Mouse (Mus musculus): Measurements from ENCODE around the gene Gria1. TPM values are rescaled to one million over a fixed set of nuclear protein-coding genes. Genes with fewer than 3 reads are reported as not detected.

Gria1 gene
- 2.6 and 3.2 TPM in 2 replicates for polyA plus RNA-seq (2016; fragmentation: Nextera tagmentation; extraction: Ambion mirVana)

GRCm38 (mm10) chr11:57011024-57011690, at the start of gene Gria1:
Gria1 (plus strand) TSS chr11:57011387.
- H3K4me1 ChIP-seq = peaks cover 25% of the 10 kb centered on the region
- WGBS = 26% methylated on average over 6 of the region's 6 CpGs
- no peaks in the 10 kb centered on the region for H3K9me3 ChIP-seq
- H3K27ac ChIP-seq = no peak within 1 kb of the TSS
- no peak for ATAC-seq (ENCODE audit: insufficient number of reproducible peaks, insufficient read depth, low FRiP score, low TSS enrichment)
- peak within 1 kb of the TSS; percentile 24; the same call in 1 of the 2 replicates for H3K4me3 ChIP-seq
- H3K9ac ChIP-seq = peak within 1 kb of the TSS; percentile 45; the same call in 1 of the 2 replicates
- peaks cover 28% of the 10 kb centered on the region for H3K27me3 ChIP-seq
- H3K36me3 ChIP-seq = no peaks in the 10 kb centered on the region
- peak within 1 kb of the TSS; percentile 51 for H3K4me2 ChIP-seq (replicated peaks)

- H3K9me3 ChIP-seq = no peaks in the 10 kb centered on the region
- H3K9ac ChIP-seq = no peak overlapping the region
- H3K4me1 ChIP-seq = no peaks in the 10 kb centered on the region
- H3K4me2 ChIP-seq (replicated peaks) = no peak overlapping the region
- no peaks in the 10 kb centered on the region for H3K27me3 ChIP-seq
- H3K4me3 ChIP-seq = no peak overlapping the region
- no peak overlapping the region for H3K27ac ChIP-seq
- 93% methylated on average over 3 of the region's 3 CpGs for WGBS
- H3K36me3 ChIP-seq = no peaks in the 10 kb centered on the region
- ATAC-seq (ENCODE audit: insufficient number of reproducible peaks, insufficient read depth, low FRiP score, low TSS enrichment) = no peak
These were observed 49.4 kb upstream of the Gria1 start for GRCm38 (mm10) chr11:56961751-56962150.

DNA sequence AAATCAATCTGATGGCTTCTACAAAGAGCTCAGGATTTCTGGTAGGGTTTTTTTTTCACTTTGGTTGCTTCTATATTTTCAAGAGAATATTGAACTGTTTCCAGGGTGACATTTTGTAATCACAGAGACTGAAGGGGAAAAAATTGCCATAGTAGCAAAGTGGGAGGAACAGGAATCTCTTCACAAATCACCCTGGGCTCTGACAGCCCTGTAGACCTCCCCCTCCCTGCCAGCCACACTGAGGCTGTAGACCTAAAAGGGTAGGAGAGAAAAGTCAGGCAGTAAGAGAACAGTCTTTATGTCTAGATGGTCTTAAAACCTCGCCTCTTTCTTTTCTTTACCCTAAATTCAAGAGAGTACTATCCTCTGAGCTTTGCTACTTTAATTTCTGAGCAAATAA, 38.4 kb upstream of the Gria1 start:
- Histone ChIP-seq H3K27ac (no peak overlapping the region), H3K36me3 (no peaks in the 10 kb centered on the region), H3K4me3 (no peak overlapping the region), H3K9me3 (no peaks in the 10 kb centered on the region), H3K27me3 (no peaks in the 10 kb centered on the region), H3K9ac (no peak overlapping the region), H3K4me2 (replicated peaks) (no peak overlapping the region), H3K4me1 (no peaks in the 10 kb centered on the region)
- 56% methylated on average over 1 of the region's 1 CpGs for WGBS
- ATAC-seq (ENCODE audit: insufficient number of reproducible peaks, insufficient read depth, low FRiP score, low TSS enrichment) = no peak

GRCm38 (mm10) chr11:56984321-56985000, 26.7 kb upstream of the Gria1 start:
- no peak for ATAC-seq (ENCODE audit: insufficient number of reproducible peaks, insufficient read depth, low FRiP score, low TSS enrichment)
- H3K9me3 ChIP-seq = no peaks in the 10 kb centered on the region
- H3K27me3 ChIP-seq = no peaks in the 10 kb centered on the region
- no peaks in the 10 kb centered on the region for H3K36me3 ChIP-seq
- 90% methylated on average over 3 of the region's 3 CpGs for WGBS
- H3K27ac ChIP-seq = no peak overlapping the region
- H3K9ac ChIP-seq = no peak overlapping the region
- H3K4me2 ChIP-seq (replicated peaks) = no peak overlapping the region
- H3K4me1 ChIP-seq = no peaks in the 10 kb centered on the region
- H3K4me3 ChIP-seq = no peak overlapping the region

DNA sequence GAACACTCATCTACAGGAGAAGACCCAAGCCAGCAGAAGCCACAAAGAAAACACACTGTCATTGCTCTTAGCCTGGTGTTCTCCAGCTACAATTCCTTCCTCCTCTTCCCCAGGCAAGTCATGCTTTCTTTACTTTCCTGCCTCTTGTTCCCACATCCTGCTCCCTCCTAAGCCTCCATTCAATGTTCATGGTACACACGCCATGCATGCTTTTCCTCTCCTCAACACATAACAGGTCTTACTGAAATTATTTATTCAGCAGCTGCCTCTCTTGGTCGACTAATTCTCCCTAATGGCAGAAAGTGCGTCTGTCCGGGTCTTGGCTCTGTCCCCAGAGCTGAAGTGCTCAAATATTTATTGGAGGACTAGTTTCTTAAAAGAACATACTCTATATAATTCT, 25.7 kb upstream of the Gria1 start:
- H3K4me1 ChIP-seq = no peaks in the 10 kb centered on the region
- no peaks in the 10 kb centered on the region for H3K36me3 ChIP-seq
- no peak for ATAC-seq (ENCODE audit: insufficient number of reproducible peaks, insufficient read depth, low FRiP score, low TSS enrichment)
- H3K9ac ChIP-seq = no peak overlapping the region
- WGBS = 75% methylated on average over 4 of the region's 4 CpGs
- no peak overlapping the region for H3K27ac ChIP-seq
- H3K4me3 ChIP-seq = no peak overlapping the region
- no peaks in the 10 kb centered on the region for H3K9me3 ChIP-seq
- no peaks in the 10 kb centered on the region for H3K27me3 ChIP-seq
- no peak overlapping the region for H3K4me2 ChIP-seq (replicated peaks)

DNA sequence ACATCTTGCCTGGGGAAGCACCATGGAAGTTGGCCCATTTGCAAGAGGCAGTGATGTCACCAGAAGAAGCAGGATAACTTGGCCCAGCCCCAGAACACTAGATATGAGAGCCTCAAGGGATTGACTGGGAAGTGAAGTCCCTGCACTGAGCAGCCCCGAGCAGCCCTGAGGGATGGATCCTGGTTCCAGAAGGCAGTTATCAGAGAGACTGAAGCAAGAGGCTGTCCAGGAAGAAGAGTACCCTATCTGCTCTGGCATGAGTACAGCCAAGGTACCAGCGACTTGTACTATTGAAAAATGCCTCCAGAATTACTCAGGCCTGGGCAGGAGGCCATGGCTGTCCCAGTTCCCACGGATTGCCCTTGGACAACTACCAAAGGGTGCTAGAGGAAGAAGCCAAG, 11.6 kb upstream of the Gria1 start:
- peaks cover 2% of the 10 kb centered on the region for H3K4me1 ChIP-seq
- H3K9me3 ChIP-seq = no peaks in the 10 kb centered on the region
- no peaks in the 10 kb centered on the region for H3K27me3 ChIP-seq
- no peak overlapping the region for H3K4me2 ChIP-seq (replicated peaks)
- H3K27ac ChIP-seq = no peak overlapping the region
- H3K4me3 ChIP-seq = no peak overlapping the region
- no peak for ATAC-seq (ENCODE audit: insufficient number of reproducible peaks, insufficient read depth, low FRiP score, low TSS enrichment)
- WGBS = 76% methylated on average over 3 of the region's 3 CpGs
- no peaks in the 10 kb centered on the region for H3K36me3 ChIP-seq
- H3K9ac ChIP-seq = no peak overlapping the region

DNA sequence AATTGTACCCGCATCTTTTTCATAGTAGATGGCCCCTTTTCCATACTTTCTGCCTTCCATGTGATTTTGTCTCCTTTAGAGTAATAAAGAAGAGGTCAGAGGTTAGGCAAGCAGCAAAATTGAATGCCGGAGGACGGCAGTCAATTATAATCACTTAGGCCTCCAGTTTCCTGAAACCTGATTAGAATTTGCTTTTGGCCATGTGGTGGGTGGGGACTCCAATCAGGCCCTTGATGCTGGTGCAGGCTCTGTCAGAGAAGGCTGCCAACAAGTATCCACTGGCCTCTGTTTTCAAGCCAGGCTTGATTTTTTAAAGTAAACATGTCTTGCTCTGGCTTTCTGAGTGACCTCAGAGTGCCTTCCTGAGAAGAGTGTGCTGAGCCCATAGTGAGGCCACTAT, 6.6 kb upstream of the Gria1 start:
- ATAC-seq (ENCODE audit: insufficient number of reproducible peaks, insufficient read depth, low FRiP score, low TSS enrichment) = 0 out of 2 replicates have a peak, but pooled peaks have one; percentile 47
- no peak overlapping the region for H3K27ac ChIP-seq
- H3K9me3 ChIP-seq = no peaks in the 10 kb centered on the region
- WGBS = 8% methylated on average over 3 of the region's 3 CpGs
- no peaks in the 10 kb centered on the region for H3K27me3 ChIP-seq
- no peaks in the 10 kb centered on the region for H3K36me3 ChIP-seq
- H3K4me2 ChIP-seq (replicated peaks) = no peak overlapping the region
- peaks cover 8% of the 10 kb centered on the region for H3K4me1 ChIP-seq
- no peak overlapping the region for H3K4me3 ChIP-seq
- H3K9ac ChIP-seq = no peak overlapping the region

DNA sequence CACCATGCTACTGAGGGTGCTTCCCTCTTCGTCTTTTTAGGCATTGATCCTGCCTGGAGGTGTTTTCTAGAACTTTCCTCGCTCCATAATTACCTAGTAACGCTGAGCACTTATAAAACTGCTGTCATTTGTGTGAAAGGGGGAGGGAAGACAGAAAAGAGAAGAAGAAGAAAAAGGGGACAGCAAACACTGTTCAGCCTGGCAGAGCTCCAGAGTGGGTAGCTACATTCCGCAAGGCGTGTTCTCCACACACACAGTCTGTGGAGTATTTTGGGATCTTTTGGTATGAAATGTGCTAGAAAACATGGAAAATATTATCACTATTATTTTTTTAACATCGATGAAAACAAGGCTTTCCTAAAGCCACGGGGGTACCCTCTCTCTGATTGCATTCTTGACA, 5.8 kb upstream of the Gria1 start:
- Histone ChIP-seq H3K36me3 (no peaks in the 10 kb centered on the region), H3K4me3 (no peak overlapping the region), H3K4me1 (peaks cover 8% of the 10 kb centered on the region), H3K27ac (no peak overlapping the region), H3K9ac (no peak overlapping the region), H3K27me3 (peaks cover 5% of the 10 kb centered on the region; the same call in 1 of the 2 replicates), H3K9me3 (no peaks in the 10 kb centered on the region), H3K4me2 (replicated peaks) (no peak overlapping the region)
- ATAC-seq (ENCODE audit: insufficient number of reproducible peaks, insufficient read depth, low FRiP score, low TSS enrichment) = no peak
- 64% methylated on average over 7 of the region's 7 CpGs for WGBS

GRCm38 (mm10) chr11:57007790-57008189, 3.4 kb upstream of the Gria1 start:
- no peak for ATAC-seq (ENCODE audit: insufficient number of reproducible peaks, insufficient read depth, low FRiP score, low TSS enrichment)
- H3K27me3 ChIP-seq = peaks cover 22% of the 10 kb centered on the region
- no peak overlapping the region for H3K9ac ChIP-seq
- no peaks in the 10 kb centered on the region for H3K36me3 ChIP-seq
- 79% methylated on average over 4 of the region's 4 CpGs for WGBS
- H3K4me3 ChIP-seq = no peak overlapping the region
- H3K9me3 ChIP-seq = no peaks in the 10 kb centered on the region
- H3K4me2 ChIP-seq (replicated peaks) = no peak overlapping the region
- H3K4me1 ChIP-seq = peaks cover 22% of the 10 kb centered on the region
- no peak overlapping the region for H3K27ac ChIP-seq

- no peak overlapping the region for H3K9ac ChIP-seq
- peaks cover 28% of the 10 kb centered on the region for H3K27me3 ChIP-seq
- no peak overlapping the region for H3K27ac ChIP-seq
- H3K4me2 ChIP-seq (replicated peaks) = no peak overlapping the region
- H3K4me1 ChIP-seq = peaks cover 25% of the 10 kb centered on the region
- no peak for ATAC-seq (ENCODE audit: insufficient number of reproducible peaks, insufficient read depth, low FRiP score, low TSS enrichment)
- WGBS = 68% methylated on average over 6 of the region's 6 CpGs
- H3K36me3 ChIP-seq = no peaks in the 10 kb centered on the region
- H3K9me3 ChIP-seq = no peaks in the 10 kb centered on the region
- no peak overlapping the region for H3K4me3 ChIP-seq
These were observed 576 bp upstream of the Gria1 start for GRCm38 (mm10) chr11:57010611-57011010.

DNA sequence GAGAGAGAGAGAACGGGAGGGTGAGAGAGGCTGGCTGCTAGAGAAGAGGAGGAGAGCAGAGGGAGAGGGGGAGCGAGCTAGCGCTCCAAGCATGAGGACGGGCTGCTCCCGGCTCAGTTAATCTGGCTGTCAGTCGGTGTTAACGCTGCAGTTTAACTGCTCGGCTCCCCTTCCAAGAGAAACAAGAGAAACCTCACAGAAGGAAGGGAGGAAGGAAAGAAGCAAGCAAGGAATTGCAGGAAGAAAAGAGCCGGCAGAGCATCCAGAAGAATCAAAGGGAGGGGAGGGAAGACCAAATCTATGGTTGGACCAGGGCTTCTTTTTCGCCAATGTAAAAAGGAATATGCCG, 478 bp downstream of the Gria1 start:
- Histone ChIP-seq H3K4me3 (peak overlapping the region; percentile 24; the same call in 1 of the 2 replicates), H3K4me2 (replicated peaks) (peak overlapping the region; percentile 51), H3K9ac (peak overlapping the region; percentile 45; the same call in 1 of the 2 replicates), H3K27ac (no peak overlapping the region), H3K9me3 (no peaks in the 10 kb centered on the region), H3K27me3 (peaks cover 28% of the 10 kb centered on the region), H3K4me1 (peaks cover 25% of the 10 kb centered on the region), H3K36me3 (no peaks in the 10 kb centered on the region)
- 3% methylated on average over 11 of the region's 11 CpGs for WGBS
- ATAC-seq (ENCODE audit: insufficient number of reproducible peaks, insufficient read depth, low FRiP score, low TSS enrichment) = no peak

DNA sequence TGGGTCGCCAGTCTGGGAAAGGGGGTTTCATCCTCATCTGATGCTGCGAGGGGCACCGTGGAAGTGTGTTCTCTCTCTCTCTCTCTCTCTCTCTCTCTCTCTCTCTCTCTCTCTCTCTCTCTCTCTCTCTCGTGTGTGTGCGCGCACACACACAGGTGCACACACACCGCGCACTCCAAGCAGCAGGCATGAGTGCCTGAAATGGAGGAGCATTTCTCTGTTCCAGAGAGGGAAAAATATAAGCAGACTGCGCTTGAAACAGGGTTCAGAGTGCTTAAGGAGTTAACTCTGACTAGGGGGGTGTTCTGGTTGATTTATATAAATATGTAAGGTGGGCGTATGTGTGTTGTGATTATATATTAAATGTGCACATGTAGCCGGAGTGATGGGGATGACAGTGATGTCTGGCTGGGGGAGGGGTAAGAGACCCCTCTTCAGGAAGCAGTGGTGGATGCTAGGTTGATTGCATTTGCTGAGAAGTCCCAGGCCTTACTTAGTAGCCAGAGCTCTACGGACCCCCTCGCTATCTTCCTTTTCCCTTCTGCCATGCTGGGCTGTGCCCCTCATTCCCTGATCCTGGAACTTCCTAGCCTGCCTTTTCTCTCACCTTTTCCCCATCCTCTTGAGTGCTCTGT, 1.2 kb downstream of the Gria1 start:
- peak overlapping the region; percentile 24 for H3K4me3 ChIP-seq
- 28% methylated on average over 13 of the region's 13 CpGs for WGBS

More for the DNA sequence above, 1.2 kb downstream of the Gria1 start:
- Histone ChIP-seq H3K27ac (no peak overlapping the region), H3K9me3 (no peaks in the 10 kb centered on the region), H3K4me1 (peaks cover 25% of the 10 kb centered on the region), H3K9ac (no peak overlapping the region), H3K27me3 (peaks cover 28% of the 10 kb centered on the region), H3K4me2 (replicated peaks) (peak overlapping the region; percentile 51), H3K36me3 (no peaks in the 10 kb centered on the region)
- ATAC-seq (ENCODE audit: insufficient number of reproducible peaks, insufficient read depth, low FRiP score, low TSS enrichment) = no peak
